Mouse (Mus musculus) small intestine, adult 2 months (tissue): ENCODE results near the gene Lce3b. TPM values are rescaled to one million over a fixed set of nuclear protein-coding genes. Genes with fewer than 3 reads are reported as not detected.

Experiments
- H3K27ac ChIP-seq: fragments of 200-500 bp; 2 replicates; pipeline ENCODE4 v1.5.1; 2012; ENCODE audit warnings: low read depth, low read length, control low read depth, inconsistent platforms; ENCODE audit not compliant: insufficient read depth
- H3K27me3 ChIP-seq: fragments of 200-500 bp; 2 replicates; pipeline ENCODE4 v1.6.1; 2012; ENCODE audit warnings: mild to moderate bottlenecking, moderate library complexity, low read length, inconsistent platforms; ENCODE audit not compliant: control insufficient read depth, insufficient read depth
- H3K36me3 ChIP-seq: fragments of 200-500 bp; 2 replicates; pipeline ENCODE4 v1.6.1; 2012; ENCODE audit warnings: mild to moderate bottlenecking, low read length, control low read depth, inconsistent platforms; ENCODE audit not compliant: control insufficient read depth, insufficient read depth
- H3K4me1 ChIP-seq: fragments of 200-500 bp; 2 replicates; pipeline ENCODE4 v1.6.1; 2012; ENCODE audit warnings: low read length, inconsistent platforms, mixed read lengths; ENCODE audit not compliant: control insufficient read depth, insufficient read depth, insufficient read length
- H3K4me3 ChIP-seq: fragments of 200-500 bp; 2 replicates; pipeline ENCODE4 v1.5.1; 2012; ENCODE audit warnings: low read depth, mild to moderate bottlenecking, control low read depth, inconsistent platforms, low read length, moderate library complexity
- CTCF ChIP-seq: fragments of 200-500 bp; IDR thresholded peaks from 2 replicates; pipeline ENCODE4 v1.5.1; 2012; ENCODE audit warnings: low read depth, mild to moderate bottlenecking, control low read depth, inconsistent platforms, low read length, moderate library complexity, mixed read lengths; ENCODE audit not compliant: insufficient replicate concordance, insufficient read length; ENCODE audit errors: extremely low read depth
- POLR2A ChIP-seq: fragments of 200-500 bp; IDR thresholded peaks from 2 replicates; pipeline ENCODE4 v1.6.1; 2012; ENCODE audit warnings: low read depth, mild to moderate bottlenecking, control low read depth, inconsistent platforms, low read length, moderate library complexity
- WGBS: fragments of 180-500 bp; shearing (Covaris S2); methylation state at CpG from one replicate; pipeline ENCODE4 v1.1.7; 2018; 5-methylcytosine and 5-hydroxymethylcytosine counted together
- polyA plus RNA-seq: library from polyadenylated mRNA; depleted of rRNA; stranded (reverse); fragments of >200 nt; gene quantifications from 2 replicates; pipeline ENCODE4 v1.2.3, GENCODE M21; 2012; rRNA removed

The Lce3b gene
- polyA plus RNA-seq, result not detected in 2 replicates

DNA sequence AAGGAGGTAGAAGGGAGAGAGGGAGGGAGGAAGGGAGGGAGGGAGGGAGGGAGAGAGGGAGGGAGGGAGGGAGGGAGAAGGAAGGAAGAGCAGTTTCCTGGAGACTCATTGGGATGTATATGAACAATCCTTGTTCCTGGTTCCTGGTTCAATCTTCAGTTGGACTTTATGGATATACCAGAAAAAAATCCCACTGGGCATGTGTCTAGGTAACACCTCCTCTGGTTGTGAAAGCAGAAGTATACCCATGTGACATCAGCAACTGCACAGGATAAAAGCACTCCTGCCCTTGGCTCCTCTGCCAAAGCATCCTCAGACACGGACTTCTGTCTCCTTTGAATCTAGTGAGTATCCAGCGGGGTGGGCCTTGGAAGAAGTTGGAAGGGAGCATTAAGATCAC, at the start of gene Lce3b:
TSS of gene Lce3b (plus strand) at position 301 of the 400 bp plus-strand sequence.
- H3K4me1 ChIP-seq, result no peaks in the 10 kb centered on the region
- H3K36me3 ChIP-seq, result no peaks in the 10 kb centered on the region
- no peak for TF ChIP-seq CTCF
- no peak for TF ChIP-seq POLR2A
- 52% methylated on average over 2 of the region's 2 CpGs for WGBS
- H3K4me3 ChIP-seq, result no peak within 1 kb of the TSS
- no peak within 1 kb of the TSS for H3K27ac ChIP-seq
- no peaks in the 10 kb centered on the region for H3K27me3 ChIP-seq

DNA sequence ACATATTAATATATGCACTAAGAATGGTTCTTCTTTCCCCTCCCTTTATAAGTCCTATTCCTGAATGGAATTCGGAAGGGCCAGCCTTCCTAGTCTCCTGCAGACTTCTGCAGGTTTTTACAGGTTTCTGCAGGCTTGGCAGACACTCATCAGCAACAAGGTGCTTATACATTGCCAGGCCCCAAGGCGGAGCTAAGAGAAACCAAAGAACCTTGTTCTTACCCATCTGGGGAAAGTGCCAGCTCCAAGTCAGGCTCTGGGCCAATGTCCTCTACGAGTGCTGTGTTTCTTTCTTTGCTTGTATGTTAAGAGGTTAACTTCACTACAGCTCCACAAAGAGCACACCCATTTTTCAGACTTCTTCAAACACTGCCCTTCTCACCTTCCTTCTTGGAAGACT, 38.7 kb upstream of the Lce3b start:
- 49% methylated on average over 3 of the region's 3 CpGs for WGBS
- Histone ChIP-seq H3K27me3 (no peaks in the 10 kb centered on the region), H3K27ac (no peak overlapping the region), H3K4me1 (no peaks in the 10 kb centered on the region), H3K4me3 (no peak overlapping the region), H3K36me3 (no peaks in the 10 kb centered on the region)
- TF ChIP-seq POLR2A, result no peak
- no peak for TF ChIP-seq CTCF

DNA sequence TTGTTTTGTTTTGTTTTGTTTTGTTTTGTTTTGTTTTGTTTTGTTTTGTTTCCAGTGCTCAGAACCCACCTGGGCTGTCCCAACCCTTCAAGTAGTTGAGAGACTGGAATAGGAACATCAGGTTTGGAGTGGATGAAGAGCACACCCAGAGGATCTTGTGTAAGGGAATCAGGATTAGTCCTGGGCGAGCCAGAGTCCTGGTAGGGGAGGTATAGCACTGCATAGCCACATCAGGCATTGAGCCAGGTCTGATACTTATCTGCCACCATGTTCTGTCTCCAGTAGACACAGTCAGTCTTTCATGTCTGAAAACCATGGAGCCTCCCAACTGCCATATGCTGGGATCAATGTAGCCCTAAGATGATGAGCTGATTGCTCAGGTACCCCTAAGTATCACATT, 38.3 kb upstream of the Lce3b start:
- WGBS, result 24% methylated on average over 1 of the region's 1 CpGs
- TF ChIP-seq POLR2A, result no peak
- TF ChIP-seq CTCF, result no peak
- H3K27me3 ChIP-seq, result no peaks in the 10 kb centered on the region
- H3K36me3 ChIP-seq, result no peaks in the 10 kb centered on the region
- H3K4me1 ChIP-seq, result no peaks in the 10 kb centered on the region
- H3K4me3 ChIP-seq, result no peak overlapping the region
- no peak overlapping the region for H3K27ac ChIP-seq

DNA sequence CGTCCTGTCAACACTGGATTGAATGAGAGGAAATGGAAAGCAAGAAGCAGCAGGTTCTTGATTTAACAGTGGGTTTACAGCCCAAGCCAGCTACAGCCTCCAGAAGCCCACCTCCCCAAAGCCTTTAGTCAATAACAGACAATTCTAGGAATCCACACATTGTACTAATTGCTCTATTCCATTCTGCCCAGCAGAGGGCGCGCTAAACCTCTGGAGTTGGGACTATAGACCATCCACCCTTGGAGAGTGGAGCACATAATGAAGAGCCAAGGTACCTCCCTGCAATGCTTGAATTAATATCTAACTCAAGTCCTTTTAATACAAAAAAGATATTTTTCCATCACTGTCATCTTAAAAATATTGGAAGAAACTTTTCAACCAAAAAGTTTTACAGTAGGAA, 29.8 kb upstream of the Lce3b start:
- no peaks in the 10 kb centered on the region for H3K4me1 ChIP-seq
- 27% methylated on average over 3 of the region's 3 CpGs for WGBS
- no peaks in the 10 kb centered on the region for H3K27me3 ChIP-seq
- H3K27ac ChIP-seq, result no peak overlapping the region
- TF ChIP-seq CTCF (peak; percentile 48; the same call in 1 of the 2 replicates), POLR2A (no peak)
- H3K4me3 ChIP-seq, result no peak overlapping the region
- H3K36me3 ChIP-seq, result no peaks in the 10 kb centered on the region

DNA sequence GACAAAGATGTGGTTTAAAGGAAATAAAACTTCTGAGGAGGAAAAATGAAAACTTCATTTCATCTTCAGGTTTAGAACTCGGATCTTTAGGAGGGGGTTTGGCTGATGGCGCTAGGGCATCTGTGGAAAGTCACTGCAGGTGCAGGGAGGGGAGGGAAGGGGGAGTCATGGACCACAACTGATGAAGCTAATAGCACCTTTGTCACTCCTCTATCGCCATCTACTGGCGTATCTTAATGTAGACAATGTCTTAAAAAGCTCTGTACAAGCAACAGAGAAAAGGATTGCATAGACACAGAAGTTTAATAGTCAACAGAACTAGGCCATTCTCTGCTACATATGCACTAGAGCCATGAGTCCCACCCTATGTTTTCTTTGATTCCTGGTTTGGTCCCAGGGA, 29.1 kb upstream of the Lce3b start:
- 26% methylated on average over 4 of the region's 4 CpGs for WGBS
- TF ChIP-seq CTCF (no peak), POLR2A (no peak)
- H3K27ac ChIP-seq, result no peak overlapping the region
- H3K4me1 ChIP-seq, result no peaks in the 10 kb centered on the region
- no peaks in the 10 kb centered on the region for H3K36me3 ChIP-seq
- no peaks in the 10 kb centered on the region for H3K27me3 ChIP-seq
- H3K4me3 ChIP-seq, result no peak overlapping the region

DNA sequence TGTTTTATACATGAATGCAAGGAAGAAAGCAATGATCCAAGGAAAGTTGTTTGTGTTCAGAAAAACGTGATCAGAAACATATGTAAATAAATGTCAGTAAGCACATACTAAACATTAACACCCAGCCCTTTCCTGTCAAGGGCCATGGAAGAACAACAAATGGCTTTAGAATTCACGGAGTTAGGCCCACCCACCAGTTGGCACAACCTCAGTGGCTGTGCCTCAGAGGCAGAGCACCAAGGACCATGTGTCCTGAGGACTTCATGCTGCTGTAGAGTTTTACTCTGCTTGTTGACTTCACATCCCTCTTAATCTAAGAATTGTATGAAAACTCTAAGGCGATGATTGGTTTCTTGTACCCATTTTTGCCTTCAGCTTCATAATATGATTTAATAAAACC, 27.6 kb upstream of the Lce3b start:
- no peaks in the 10 kb centered on the region for H3K36me3 ChIP-seq
- H3K4me3 ChIP-seq, result no peak overlapping the region
- no peaks in the 10 kb centered on the region for H3K4me1 ChIP-seq
- TF ChIP-seq POLR2A (no peak), CTCF (no peak)
- no peaks in the 10 kb centered on the region for H3K27me3 ChIP-seq
- WGBS, result 44% methylated on average over 3 of the region's 3 CpGs
- no peak overlapping the region for H3K27ac ChIP-seq

DNA sequence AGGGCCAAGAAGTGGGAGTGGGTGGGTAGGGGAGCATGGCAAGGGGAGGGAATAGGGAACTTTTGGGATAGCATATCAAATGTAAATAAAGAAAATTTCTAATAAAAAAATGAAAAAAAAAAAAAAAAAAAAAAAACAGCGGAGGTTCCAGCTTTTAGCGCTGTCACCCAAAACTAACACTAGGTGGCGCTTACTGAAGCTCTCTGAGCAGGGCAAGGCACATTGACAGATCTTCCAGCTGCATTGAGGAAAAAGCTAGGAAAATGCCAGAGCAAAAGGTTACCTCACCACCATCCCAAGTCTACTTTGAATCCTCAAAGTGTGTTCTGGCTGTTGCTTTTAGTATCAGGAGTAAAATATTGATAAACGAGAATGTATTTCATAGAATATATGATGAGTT, 25.2 kb upstream of the Lce3b start:
- Histone ChIP-seq H3K27ac (no peak overlapping the region), H3K36me3 (no peaks in the 10 kb centered on the region), H3K4me3 (no peak overlapping the region), H3K27me3 (no peaks in the 10 kb centered on the region), H3K4me1 (no peaks in the 10 kb centered on the region)
- TF ChIP-seq CTCF, result peak; percentile 47; the same call in 1 of the 2 replicates
- TF ChIP-seq POLR2A, result no peak
- WGBS, result 27% methylated on average over 4 of the region's 4 CpGs

DNA sequence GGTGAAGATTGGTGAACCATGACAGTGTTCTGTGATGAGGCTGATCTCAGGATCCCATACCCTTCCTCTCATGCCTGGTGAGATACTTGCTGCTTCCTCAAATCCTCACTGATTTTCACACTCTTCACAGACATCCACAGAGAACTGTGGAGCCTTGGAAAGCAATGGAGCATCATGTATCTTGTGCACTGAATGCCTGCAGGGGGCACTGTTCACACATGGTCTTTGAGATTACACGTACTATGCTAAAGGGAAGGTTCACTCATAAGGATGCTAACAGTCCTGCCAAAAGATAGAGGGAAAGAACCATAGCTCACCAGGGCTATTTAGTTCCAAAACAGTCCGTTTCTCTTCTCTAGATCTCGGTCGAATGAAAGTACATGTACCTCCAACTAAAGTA, 12.4 kb upstream of the Lce3b start:
- no peaks in the 10 kb centered on the region for H3K36me3 ChIP-seq
- H3K27ac ChIP-seq, result no peak overlapping the region
- H3K4me1 ChIP-seq, result no peaks in the 10 kb centered on the region
- TF ChIP-seq CTCF (no peak), POLR2A (no peak)
- no peak overlapping the region for H3K4me3 ChIP-seq
- H3K27me3 ChIP-seq, result no peaks in the 10 kb centered on the region
- WGBS, result 64% methylated on average over 4 of the region's 4 CpGs
